Mouse (Mus musculus): ENCODE results near the gene Pnpla3. TPM values are rescaled to one million over a fixed set of nuclear protein-coding genes. Genes with fewer than 3 reads are reported as not detected.

The Pnpla3 gene
- polyA plus RNA-seq, 1 experiment from 2014 or later: 0.61 TPM

- H3K27me3 ChIP-seq (ENCODE audit: control insufficient read depth, insufficient read depth, low read length): peaks cover 3% of the 10 kb centered on the region; the same call in 1 of the 2 replicates
- H3K36me3 ChIP-seq (ENCODE audit: control insufficient read depth, insufficient read depth, low read length): no peaks in the 10 kb centered on the region
- H3K4me2 ChIP-seq (ENCODE audit: low read length): peak overlapping the region; percentile 30
- peaks cover 3 to 5% of the 10 kb centered on the region in 2 experiments; a peak in 3 of 4 replicates for H3K4me1 ChIP-seq (ENCODE audit: control insufficient read depth in 2 of 2, insufficient read depth in 2 of 2, low read length in 2 of 2)
- H3K4me3 ChIP-seq (ENCODE audit: control insufficient read depth in 1 of 2, insufficient read depth in 1 of 2, low read depth in 1 of 2, low read length in 2 of 2): no peak overlapping the region
- H3K9me3 ChIP-seq (ENCODE audit: control insufficient read depth, low read length): no peaks in the 10 kb centered on the region
- 30% methylated on average over 16 of the region's 16 CpGs for WGBS
- H3K9ac ChIP-seq (ENCODE audit: low read length): no peak overlapping the region
- peak; percentile 27; the same call in 1 of the 2 replicates for ATAC-seq (ENCODE audit: insufficient number of reproducible peaks, insufficient read depth, low FRiP score, low read depth)
- H3K27ac ChIP-seq (replicated peaks in 1 of 2; ENCODE audit: control insufficient read depth in 1 of 2, insufficient read depth in 1 of 2, low read depth in 2 of 2, low read length in 2 of 2): no peak overlapping the region
Observed at GRCm38 (mm10) chr15:84131096-84131786, 36.4 kb upstream of the Pnpla3 start.

- ATAC-seq (ENCODE audit: insufficient number of reproducible peaks, insufficient read depth, low FRiP score, low read depth): no peak
Observed at GRCm38 (mm10) chr15:84131971-84132370, 35.7 kb upstream of the Pnpla3 start.

GRCm38 (mm10) chr15:84133440-84133839 lies 34.2 kb upstream of the Pnpla3 start:
- Histone ChIP-seq H3K4me1 (ENCODE audit: control insufficient read depth in 2 of 2, insufficient read depth in 2 of 2, low read length in 2 of 2) (peaks cover 3 to 5% of the 10 kb centered on the region in 2 experiments; a peak in 3 of 4 replicates), H3K27ac (replicated peaks in 1 of 2; ENCODE audit: control insufficient read depth in 1 of 2, insufficient read depth in 1 of 2, low read depth in 2 of 2, low read length in 2 of 2) (no peak overlapping the region), H3K9ac (ENCODE audit: low read length) (no peak overlapping the region), H3K27me3 (ENCODE audit: control insufficient read depth, insufficient read depth, low read length) (peaks cover 3% of the 10 kb centered on the region; the same call in 1 of the 2 replicates), H3K36me3 (ENCODE audit: control insufficient read depth, insufficient read depth, low read length) (no peaks in the 10 kb centered on the region), H3K4me2 (ENCODE audit: low read length) (no peak overlapping the region), H3K9me3 (ENCODE audit: control insufficient read depth, low read length) (no peaks in the 10 kb centered on the region), H3K4me3 (ENCODE audit: control insufficient read depth in 1 of 2, insufficient read depth in 1 of 2, low read depth in 1 of 2, low read length in 2 of 2) (no peak overlapping the region)
- ATAC-seq (ENCODE audit: insufficient number of reproducible peaks, insufficient read depth, low FRiP score, low read depth): no peak
- 42% methylated on average over 4 of the region's 4 CpGs for WGBS

More at GRCm38 (mm10) chr15:84131971-84132370, 35.7 kb upstream of the Pnpla3 start:
- no peak overlapping the region for H3K4me3 ChIP-seq (ENCODE audit: control insufficient read depth in 1 of 2, insufficient read depth in 1 of 2, low read depth in 1 of 2, low read length in 2 of 2)
- peaks cover 3 to 5% of the 10 kb centered on the region in 2 experiments; a peak in 3 of 4 replicates for H3K4me1 ChIP-seq (ENCODE audit: control insufficient read depth in 2 of 2, insufficient read depth in 2 of 2, low read length in 2 of 2)
- 91% methylated on average over 7 of the region's 7 CpGs for WGBS
- H3K9ac ChIP-seq (ENCODE audit: low read length): no peak overlapping the region
- no peak overlapping the region for H3K27ac ChIP-seq (replicated peaks in 1 of 2; ENCODE audit: control insufficient read depth in 1 of 2, insufficient read depth in 1 of 2, low read depth in 2 of 2, low read length in 2 of 2)
- no peaks in the 10 kb centered on the region for H3K9me3 ChIP-seq (ENCODE audit: control insufficient read depth, low read length)
- peaks cover 3% of the 10 kb centered on the region; the same call in 1 of the 2 replicates for H3K27me3 ChIP-seq (ENCODE audit: control insufficient read depth, insufficient read depth, low read length)
- no peaks in the 10 kb centered on the region for H3K36me3 ChIP-seq (ENCODE audit: control insufficient read depth, insufficient read depth, low read length)
- H3K4me2 ChIP-seq (ENCODE audit: low read length): no peak overlapping the region

GRCm38 (mm10) chr15:84135472-84135871 lies 32.2 kb upstream of the Pnpla3 start:
- no peak overlapping the region for H3K27ac ChIP-seq (replicated peaks in 1 of 2; ENCODE audit: control insufficient read depth in 1 of 2, insufficient read depth in 1 of 2, low read depth in 2 of 2, low read length in 2 of 2)
- WGBS: 86% methylated on average over 5 of the region's 5 CpGs
- no peaks in the 10 kb centered on the region for H3K9me3 ChIP-seq (ENCODE audit: control insufficient read depth, low read length)
- no peak overlapping the region for H3K9ac ChIP-seq (ENCODE audit: low read length)
- no peak for ATAC-seq (ENCODE audit: insufficient number of reproducible peaks, insufficient read depth, low FRiP score, low read depth)
- H3K4me1 ChIP-seq (ENCODE audit: control insufficient read depth in 2 of 2, insufficient read depth in 2 of 2, low read length in 2 of 2): peaks cover 3 to 5% of the 10 kb centered on the region in 2 experiments; a peak in 3 of 4 replicates
- H3K4me3 ChIP-seq (ENCODE audit: control insufficient read depth in 1 of 2, insufficient read depth in 1 of 2, low read depth in 1 of 2, low read length in 2 of 2): no peak overlapping the region
- H3K36me3 ChIP-seq (ENCODE audit: control insufficient read depth, insufficient read depth, low read length): no peaks in the 10 kb centered on the region
- no peak overlapping the region for H3K4me2 ChIP-seq (ENCODE audit: low read length)
- no peaks in the 10 kb centered on the region for H3K27me3 ChIP-seq (ENCODE audit: control insufficient read depth, insufficient read depth, low read length)

- Histone ChIP-seq H3K9ac (ENCODE audit: low read length) (no peak overlapping the region), H3K9me3 (ENCODE audit: control insufficient read depth, low read length) (no peaks in the 10 kb centered on the region), H3K4me2 (ENCODE audit: low read length) (no peak overlapping the region), H3K4me3 (ENCODE audit: control insufficient read depth in 1 of 2, insufficient read depth in 1 of 2, low read depth in 1 of 2, low read length in 2 of 2) (no peak overlapping the region), H3K27ac (replicated peaks in 1 of 2; ENCODE audit: control insufficient read depth in 1 of 2, insufficient read depth in 1 of 2, low read depth in 2 of 2, low read length in 2 of 2) (no peak overlapping the region), H3K27me3 (ENCODE audit: control insufficient read depth, insufficient read depth, low read length) (no peaks in the 10 kb centered on the region), H3K36me3 (ENCODE audit: control insufficient read depth, insufficient read depth, low read length) (no peaks in the 10 kb centered on the region), H3K4me1 (ENCODE audit: control insufficient read depth in 2 of 2, insufficient read depth in 2 of 2, low read length in 2 of 2) (peaks cover 0 to under 1% of the 10 kb centered on the region in 2 experiments; a peak in 2 of 4 replicates)
- ATAC-seq (ENCODE audit: insufficient number of reproducible peaks, insufficient read depth, low FRiP score, low read depth): no peak
- 33% methylated on average over 12 of the region's 12 CpGs for WGBS
Observed at GRCm38 (mm10) chr15:84136473-84137415, 30.9 kb upstream of the Pnpla3 start.

GRCm38 (mm10) chr15:84139592-84140005 lies 28.0 kb upstream of the Pnpla3 start:
- Histone ChIP-seq H3K27me3 (ENCODE audit: control insufficient read depth, insufficient read depth, low read length) (no peaks in the 10 kb centered on the region), H3K27ac (replicated peaks in 1 of 2; ENCODE audit: control insufficient read depth in 1 of 2, insufficient read depth in 1 of 2, low read depth in 2 of 2, low read length in 2 of 2) (no peak overlapping the region), H3K36me3 (ENCODE audit: control insufficient read depth, insufficient read depth, low read length) (no peaks in the 10 kb centered on the region), H3K4me3 (ENCODE audit: control insufficient read depth in 1 of 2, insufficient read depth in 1 of 2, low read depth in 1 of 2, low read length in 2 of 2) (no peak overlapping the region), H3K9ac (ENCODE audit: low read length) (no peak overlapping the region), H3K9me3 (ENCODE audit: control insufficient read depth, low read length) (no peaks in the 10 kb centered on the region), H3K4me1 (ENCODE audit: control insufficient read depth in 2 of 2, insufficient read depth in 2 of 2, low read length in 2 of 2) (no peaks in the 10 kb centered on the region; a peak in 1 of 4 replicates), H3K4me2 (ENCODE audit: low read length) (no peak overlapping the region)
- ATAC-seq (ENCODE audit: insufficient number of reproducible peaks, insufficient read depth, low FRiP score, low read depth): no peak
- WGBS: 73% methylated on average over 5 of the region's 5 CpGs

- Histone ChIP-seq H3K4me1 (ENCODE audit: control insufficient read depth in 2 of 2, insufficient read depth in 2 of 2, low read length in 2 of 2) (no peaks in the 10 kb centered on the region; a peak in 1 of 4 replicates), H3K9ac (ENCODE audit: low read length) (no peak overlapping the region), H3K4me2 (ENCODE audit: low read length) (no peak overlapping the region), H3K27me3 (ENCODE audit: control insufficient read depth, insufficient read depth, low read length) (no peaks in the 10 kb centered on the region), H3K4me3 (ENCODE audit: control insufficient read depth in 1 of 2, insufficient read depth in 1 of 2, low read depth in 1 of 2, low read length in 2 of 2) (no peak overlapping the region), H3K9me3 (ENCODE audit: control insufficient read depth, low read length) (no peaks in the 10 kb centered on the region), H3K36me3 (ENCODE audit: control insufficient read depth, insufficient read depth, low read length) (no peaks in the 10 kb centered on the region), H3K27ac (replicated peaks in 1 of 2; ENCODE audit: control insufficient read depth in 1 of 2, insufficient read depth in 1 of 2, low read depth in 2 of 2, low read length in 2 of 2) (no peak overlapping the region)
- ATAC-seq (ENCODE audit: insufficient number of reproducible peaks, insufficient read depth, low FRiP score, low read depth): no peak
- WGBS: 60% methylated on average over 3 of the region's 3 CpGs
Observed at GRCm38 (mm10) chr15:84140109-84140508, 27.5 kb upstream of the Pnpla3 start.
